Mouse (Mus musculus) megakaryocyte, embryonic 14.5 days (primary cell): Measurements from ENCODE around the gene Mbd3l2.

ENCODE experiments used
- FLI1 ChIP-seq: IDR thresholded peaks from 2 replicates; pipeline ENCODE4 v1.6.1; 2012; ENCODE audit warnings: low read length, inconsistent platforms, mixed read lengths
- GATA1 ChIP-seq: IDR thresholded peaks from 3 replicates; pipeline ENCODE4 v1.6.1; 2012; ENCODE audit warnings: mixed read lengths, low read length, inconsistent platforms, borderline replicate concordance

DNA sequence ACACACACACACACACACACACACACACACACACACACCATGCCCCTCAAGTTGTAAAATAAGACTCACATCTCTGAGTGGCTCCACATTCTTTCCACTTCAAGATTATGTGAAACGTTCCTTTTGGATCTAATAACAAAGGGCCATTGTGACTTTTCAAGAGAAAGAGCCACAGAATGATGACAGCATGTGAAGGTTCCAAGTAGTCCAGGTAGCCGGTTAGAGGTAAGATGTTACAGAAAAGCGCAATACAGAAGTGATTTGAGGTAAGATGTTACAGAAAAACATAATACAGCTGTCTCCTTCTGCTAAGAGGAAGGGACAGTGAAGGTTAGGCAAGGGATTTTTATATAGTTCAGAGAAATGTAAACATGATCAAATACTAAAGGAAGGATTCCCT lies 47.7 kb downstream of the Mbd3l2 start, which contains the start of the genes Zfp558 and Mbd3l1:
- no peak for TF ChIP-seq GATA1
- no peak for TF ChIP-seq FLI1
